Mouse (Mus musculus) heart, embryonic 10.5 days (tissue): ENCODE measurements at regions not wholly inside any gene's neighbourhood (a gene's known extent, or its start where the extent isn't known, plus 50 kb on each side); places are given as distances from the start of the nearest gene placed in this dataset.
"Not testable (repeated sequence)": the region's sequence is repeated elsewhere in the genome, so short reads cannot be mapped to it uniquely, and the experiment has no call there.

Experiments used
- DNase-seq: peaks from one replicate; pipeline ENCODE4 v3.0.0-alpha.2; 2017; ENCODE audit warnings: low spot score
- H3K27ac ChIP-seq: fragments of 300-500 bp; sonication (generic); 2 replicates; pipeline ENCODE4 v1.5.1; 2016; ENCODE audit warnings: mild to moderate bottlenecking
- H3K27me3 ChIP-seq: fragments of 300-500 bp; sonication (generic); 2 replicates; pipeline ENCODE4 v1.6.1; 2016; ENCODE audit warnings: mild to moderate bottlenecking; ENCODE audit not compliant: poor library complexity, insufficient read depth, severe bottlenecking
- H3K36me3 ChIP-seq: fragments of 300-500 bp; sonication (generic); 2 replicates; pipeline ENCODE4 v1.6.1; 2016; ENCODE audit warnings: mild to moderate bottlenecking, moderate library complexity
- H3K4me1 ChIP-seq: fragments of 300-500 bp; sonication (generic); 2 replicates; pipeline ENCODE4 v1.6.1; 2016; ENCODE audit warnings: mild to moderate bottlenecking
- H3K4me3 ChIP-seq: fragments of 300-500 bp; sonication (generic); 2 replicates; pipeline ENCODE4 v1.5.1; 2016; ENCODE audit warnings: mild to moderate bottlenecking, moderate library complexity
- H3K9me3 ChIP-seq: fragments of 300-500 bp; sonication (generic); 2 replicates; pipeline ENCODE4 v1.6.1; 2016; ENCODE audit warnings: mild to moderate bottlenecking, moderate library complexity
- WGBS: fragments of 180-500 bp; shearing (Covaris S2); methylation state at CpG from one replicate; pipeline ENCODE4 v1.1.7; 2016; 5-methylcytosine and 5-hydroxymethylcytosine counted together

DNA sequence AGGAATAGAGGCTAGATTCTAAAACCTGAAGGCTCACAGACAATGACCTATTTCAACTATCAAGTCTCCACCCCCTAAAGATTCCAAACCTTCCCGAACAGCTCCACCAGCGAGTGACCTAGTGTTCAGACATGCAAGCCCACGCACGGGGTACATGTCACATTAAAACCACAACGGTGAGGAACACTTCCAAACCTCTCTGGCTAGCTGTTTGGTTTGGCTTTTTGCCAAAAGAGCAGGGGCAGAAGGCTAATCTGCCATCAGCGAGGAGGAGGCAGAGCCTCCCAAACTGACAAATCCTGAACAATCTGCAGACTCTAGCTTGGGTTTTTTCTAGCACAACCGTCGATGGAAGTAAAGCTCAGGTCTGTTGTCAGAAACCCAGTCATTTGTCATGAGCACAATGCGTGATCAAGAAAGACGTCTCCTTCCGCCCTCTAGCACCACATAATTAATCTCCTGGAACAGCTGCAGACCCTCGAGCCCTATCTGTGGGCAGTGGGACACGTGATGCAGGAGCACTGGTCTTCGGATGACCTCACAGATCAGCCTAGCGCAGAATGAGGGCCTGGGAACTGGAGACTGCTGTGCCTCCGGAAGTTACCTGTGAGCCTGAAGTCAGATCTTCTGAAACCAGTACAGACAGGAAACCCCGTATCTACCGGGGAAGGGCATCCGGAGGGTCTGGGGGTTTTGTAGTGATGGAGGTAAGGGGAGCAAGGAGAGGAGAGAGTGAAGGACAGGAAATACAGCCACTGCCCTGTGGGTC, 178.3 kb upstream of the Hs6st1 start:
- no peaks in the 10 kb centered on the region for H3K27me3 ChIP-seq
- no peaks in the 10 kb centered on the region for H3K36me3 ChIP-seq
- no peaks in the 10 kb centered on the region; the same call in 1 of the 2 replicates for H3K9me3 ChIP-seq
- H3K27ac ChIP-seq, result no peak overlapping the region
- peaks cover 10% of the 10 kb centered on the region; the same call in 1 of the 2 replicates for H3K4me1 ChIP-seq
- no peak overlapping the region for H3K4me3 ChIP-seq
- 63% methylated on average over 19 of the region's 19 CpGs for WGBS
- DNase-seq, result no peak

DNA sequence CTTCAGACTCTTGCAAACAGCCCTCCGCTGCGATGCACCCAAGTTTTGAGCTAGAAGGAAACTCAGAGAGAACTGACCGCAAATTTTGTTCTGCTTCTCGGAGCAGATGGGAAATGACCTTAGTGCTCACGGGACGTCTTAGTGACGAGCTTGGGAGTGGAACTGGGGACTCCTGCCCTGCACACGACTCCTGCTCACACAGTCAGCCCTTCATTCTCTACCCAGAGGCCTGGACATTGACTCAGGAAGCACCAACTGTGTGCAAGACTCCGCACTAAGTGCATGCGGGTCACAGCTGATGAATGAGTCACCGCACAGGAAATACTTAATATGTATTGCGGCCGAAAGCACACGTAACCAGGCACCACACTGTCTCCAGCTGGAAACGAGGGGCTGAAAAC, 177.7 kb upstream of the Hs6st1 start:
- H3K27ac ChIP-seq, result no peak overlapping the region
- H3K4me1 ChIP-seq, result peaks cover 10% of the 10 kb centered on the region; the same call in 1 of the 2 replicates
- H3K9me3 ChIP-seq, result no peaks in the 10 kb centered on the region; the same call in 1 of the 2 replicates
- H3K36me3 ChIP-seq, result no peaks in the 10 kb centered on the region
- no peak overlapping the region for H3K4me3 ChIP-seq
- WGBS, result 81% methylated on average over 15 of the region's 15 CpGs
- DNase-seq, result no peak
- no peaks in the 10 kb centered on the region for H3K27me3 ChIP-seq

DNA sequence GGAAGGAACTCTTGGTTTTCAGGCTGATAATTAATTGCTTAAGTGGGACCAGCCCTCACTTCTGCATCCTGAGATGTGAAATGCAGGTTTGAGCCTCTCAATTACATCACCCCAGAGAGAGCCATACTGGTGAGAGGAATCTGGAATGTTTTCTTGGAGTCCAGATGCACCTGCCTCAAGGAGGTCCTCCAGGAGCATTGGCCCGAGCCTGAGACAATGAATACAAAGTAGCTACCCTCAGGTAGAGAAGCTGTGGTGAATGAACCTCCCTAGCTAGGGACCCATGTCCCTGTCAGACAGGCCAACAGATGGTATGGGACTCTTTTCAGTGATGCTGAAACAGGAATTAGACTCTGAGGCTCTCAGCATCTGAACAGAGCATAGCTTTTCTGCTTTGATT, 168.7 kb upstream of the Hs6st1 start:
- no peaks in the 10 kb centered on the region; the same call in 1 of the 2 replicates for H3K9me3 ChIP-seq
- no peak for DNase-seq
- H3K4me1 ChIP-seq, result no peaks in the 10 kb centered on the region
- WGBS, result 86% methylated on average over 1 of the region's 1 CpGs
- H3K4me3 ChIP-seq, result no peak overlapping the region
- no peak overlapping the region for H3K27ac ChIP-seq
- H3K27me3 ChIP-seq, result no peaks in the 10 kb centered on the region
- H3K36me3 ChIP-seq, result no peaks in the 10 kb centered on the region

DNA sequence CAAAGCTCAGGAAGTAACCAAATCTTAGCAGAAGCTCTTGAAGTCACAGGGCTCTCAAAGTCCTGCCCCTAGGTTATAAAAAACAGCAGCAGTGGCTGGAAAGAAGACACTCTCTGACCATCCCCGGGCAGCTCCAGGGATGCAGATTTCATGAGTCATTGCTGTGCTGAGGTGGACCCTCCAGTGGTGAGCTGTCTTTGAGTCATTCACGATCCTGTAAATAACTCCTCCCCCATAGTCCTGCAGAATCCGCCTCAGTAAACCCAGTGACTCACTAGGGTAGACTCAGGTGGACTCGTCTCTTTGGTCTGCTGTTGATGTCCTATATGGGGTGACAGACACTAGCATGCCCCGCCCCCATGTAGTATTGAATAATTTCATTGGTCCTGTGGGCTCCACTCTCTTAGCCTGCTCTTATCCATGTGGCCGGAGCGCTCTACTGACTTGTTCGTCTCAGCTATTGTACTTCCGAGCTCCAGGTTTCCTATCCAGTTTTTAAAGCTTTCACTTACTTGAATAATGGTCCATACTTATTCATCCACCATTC, 164.1 kb upstream of the Hs6st1 start:
- Histone ChIP-seq H3K36me3 (no peaks in the 10 kb centered on the region), H3K4me1 (peaks cover 10% of the 10 kb centered on the region), H3K9me3 (no peaks in the 10 kb centered on the region), H3K4me3 (no peak overlapping the region), H3K27me3 (no peaks in the 10 kb centered on the region), H3K27ac (no peak overlapping the region)
- no peak for DNase-seq
- WGBS, result 86% methylated on average over 9 of the region's 9 CpGs

DNA sequence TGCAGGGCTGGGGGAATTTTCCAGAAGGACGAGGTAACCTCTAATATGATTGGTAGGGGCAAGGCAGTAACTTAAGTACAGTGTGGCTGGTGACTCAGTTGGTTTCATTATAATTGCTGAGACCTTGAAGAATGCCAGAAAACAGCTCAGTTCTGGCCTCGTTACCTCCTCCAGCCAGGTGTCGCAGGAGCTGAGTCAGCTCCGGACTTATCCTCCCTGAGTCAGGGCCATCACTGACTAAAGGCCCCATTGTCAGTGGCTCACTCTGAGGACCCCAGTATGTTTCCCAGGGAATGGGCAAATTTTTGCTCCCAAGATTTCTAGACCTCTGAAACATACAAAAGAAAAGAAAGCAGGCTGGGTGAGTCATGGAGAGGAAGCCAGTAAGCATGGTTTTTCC, 154.6 kb upstream of the Hs6st1 start:
- Histone ChIP-seq H3K9me3 (no peaks in the 10 kb centered on the region), H3K4me3 (no peak overlapping the region), H3K27me3 (no peaks in the 10 kb centered on the region), H3K4me1 (peaks cover 7% of the 10 kb centered on the region; the same call in 1 of the 2 replicates), H3K36me3 (no peaks in the 10 kb centered on the region), H3K27ac (no peak overlapping the region)
- no peak for DNase-seq
- WGBS, result 83% methylated on average over 4 of the region's 4 CpGs

DNA sequence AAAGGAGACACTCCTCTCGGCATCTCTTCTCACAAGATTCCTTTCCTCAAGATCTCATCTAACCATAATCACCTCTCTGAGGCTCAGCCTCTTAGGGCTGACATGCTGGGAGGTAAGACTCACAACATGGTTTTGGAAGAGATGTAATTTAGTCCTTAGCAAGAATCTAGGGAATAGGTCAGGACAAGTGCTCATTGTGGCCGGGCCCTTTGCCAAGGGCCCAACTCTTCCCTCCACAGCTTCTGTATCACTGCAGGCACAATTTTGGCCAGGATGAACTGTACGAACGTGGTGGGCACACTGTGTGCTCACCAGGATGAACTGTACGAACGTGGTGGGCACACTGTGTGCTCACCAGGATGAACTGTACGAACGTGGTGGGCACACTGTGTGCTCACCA, 154.0 kb upstream of the Hs6st1 start:
- not testable (repeated sequence) for H3K9me3 ChIP-seq, H3K27ac ChIP-seq, H3K27me3 ChIP-seq, H3K4me1 ChIP-seq, H3K36me3 ChIP-seq, H3K4me3 ChIP-seq, DNase-seq
- WGBS, result 89% methylated on average over 8 of the region's 8 CpGs

DNA sequence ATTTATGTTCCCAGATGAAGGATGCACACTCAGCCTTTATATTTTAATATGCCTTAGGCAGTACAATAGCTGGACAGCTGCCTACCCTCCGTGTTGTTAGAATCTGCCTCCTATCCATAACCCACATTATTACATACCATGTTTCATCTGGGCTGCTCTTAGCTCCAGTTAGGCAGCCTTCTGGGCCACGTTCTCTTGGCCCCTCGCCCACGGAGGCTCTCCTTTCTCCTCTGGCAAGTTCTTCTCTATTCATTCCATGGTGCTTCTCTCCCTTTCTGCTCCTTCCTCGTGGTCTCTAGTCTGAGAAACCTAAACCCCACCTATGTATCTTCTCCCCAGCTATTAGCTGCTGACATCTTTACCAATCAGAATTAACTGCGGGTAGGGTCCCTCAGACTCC, 152.7 kb upstream of the Hs6st1 start:
- Histone ChIP-seq H3K9me3 (no peaks in the 10 kb centered on the region), H3K27me3 (no peaks in the 10 kb centered on the region), H3K4me1 (peaks cover 7% of the 10 kb centered on the region; the same call in 1 of the 2 replicates), H3K36me3 (no peaks in the 10 kb centered on the region), H3K27ac (no peak overlapping the region), H3K4me3 (no peak overlapping the region)
- WGBS, result 87% methylated on average over 6 of the region's 6 CpGs
- DNase-seq, result no peak

DNA sequence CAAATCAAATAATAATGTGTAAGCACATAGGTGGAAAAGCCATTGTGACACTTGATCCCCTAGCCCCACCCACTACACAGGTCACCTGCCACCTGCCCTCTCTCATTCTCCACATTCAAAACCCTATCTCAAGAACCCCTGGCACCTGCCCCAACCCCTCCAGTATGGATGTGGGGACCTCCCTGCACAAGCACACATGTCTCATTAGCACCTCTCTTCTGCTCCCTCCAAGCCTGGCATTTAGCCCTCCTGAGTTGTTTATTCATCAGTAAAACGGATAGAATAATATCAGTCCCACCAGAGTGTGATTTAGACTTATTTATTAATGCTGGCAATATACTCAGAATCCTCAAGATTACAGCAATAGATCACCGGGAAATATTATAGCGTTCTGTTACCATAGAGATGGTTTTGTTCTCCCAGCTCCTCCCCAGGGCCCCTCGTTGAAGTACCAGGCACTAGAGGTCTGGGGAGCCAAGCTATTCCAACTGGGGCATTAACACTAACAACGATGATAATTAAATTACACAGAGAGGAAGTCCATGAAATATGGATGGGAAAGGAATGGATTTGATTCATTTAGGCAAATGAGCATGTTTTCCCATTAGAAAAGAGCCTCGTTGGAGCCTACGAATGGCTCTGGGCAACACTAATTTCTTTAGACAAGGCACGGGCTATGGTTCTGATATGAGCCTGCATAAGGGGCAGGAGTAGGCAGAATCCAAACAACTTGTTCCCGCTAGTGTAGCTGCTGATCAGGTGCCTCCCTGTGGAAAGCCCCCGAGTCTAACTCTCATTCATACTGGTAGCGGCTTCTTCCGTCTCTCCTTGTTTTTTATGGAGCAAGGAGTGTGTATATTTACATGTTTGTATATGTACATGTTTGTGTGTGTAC, 148.1 kb upstream of the Hs6st1 start:
- WGBS, result 86% methylated on average over 12 of the region's 12 CpGs
- no peak for DNase-seq
- H3K36me3 ChIP-seq, result no peaks in the 10 kb centered on the region
- no peak overlapping the region for H3K27ac ChIP-seq
- H3K9me3 ChIP-seq, result no peaks in the 10 kb centered on the region
- peaks cover 7% of the 10 kb centered on the region; the same call in 1 of the 2 replicates for H3K4me1 ChIP-seq
- H3K27me3 ChIP-seq, result no peaks in the 10 kb centered on the region
- no peak overlapping the region for H3K4me3 ChIP-seq

DNA sequence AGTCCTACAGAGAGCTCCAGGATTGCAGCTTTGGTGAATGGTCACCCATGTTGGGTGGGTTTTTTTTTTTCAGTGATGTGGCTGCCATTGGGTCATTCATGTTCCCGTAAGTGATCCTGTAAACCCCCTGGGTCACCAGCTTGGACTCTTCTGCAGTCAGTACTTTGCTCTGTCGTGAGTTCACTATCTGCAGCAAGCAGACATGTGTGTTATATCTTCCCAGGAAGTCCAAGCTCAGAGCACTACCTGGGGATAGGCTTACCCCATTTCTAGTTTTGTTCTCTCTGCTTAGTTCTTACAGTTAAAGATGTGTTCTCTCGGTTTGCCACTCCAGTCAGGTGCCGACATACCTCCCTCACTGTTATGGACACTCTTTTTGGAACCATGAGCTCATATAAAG, 143.4 kb upstream of the Hs6st1 start:
- Histone ChIP-seq H3K9me3 (no peaks in the 10 kb centered on the region), H3K36me3 (no peaks in the 10 kb centered on the region), H3K4me1 (peaks cover 35% of the 10 kb centered on the region), H3K27ac (no peak overlapping the region), H3K4me3 (no peak overlapping the region), H3K27me3 (no peaks in the 10 kb centered on the region)
- 79% methylated on average over 4 of the region's 4 CpGs for WGBS
- DNase-seq, result no peak

DNA sequence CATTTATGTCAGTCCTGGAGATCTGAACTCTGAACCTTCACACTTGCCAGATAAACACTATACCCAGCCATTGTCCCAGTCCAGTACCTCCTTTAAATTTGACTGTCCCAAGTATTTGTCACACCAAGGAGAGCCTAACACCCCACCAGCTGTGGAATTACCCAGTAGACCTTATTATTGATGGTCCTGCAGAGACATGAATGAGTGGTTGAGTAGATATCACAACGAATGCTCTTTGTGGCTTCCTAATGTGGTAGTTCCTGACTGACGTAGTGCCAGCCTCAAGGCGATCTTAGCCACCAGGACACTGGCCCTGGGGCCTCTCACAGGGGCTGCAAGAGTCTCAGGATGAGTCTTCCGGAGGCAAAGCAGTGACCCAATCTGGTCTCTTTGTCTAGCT, 142.9 kb upstream of the Hs6st1 start:
- H3K36me3 ChIP-seq, result no peaks in the 10 kb centered on the region
- peaks cover 40% of the 10 kb centered on the region for H3K4me1 ChIP-seq
- WGBS, result 82% methylated on average over 4 of the region's 4 CpGs
- H3K27me3 ChIP-seq, result no peaks in the 10 kb centered on the region
- H3K27ac ChIP-seq, result peak overlapping the region; percentile 85
- H3K9me3 ChIP-seq, result no peaks in the 10 kb centered on the region
- no peak overlapping the region for H3K4me3 ChIP-seq
- DNase-seq, result no peak

DNA sequence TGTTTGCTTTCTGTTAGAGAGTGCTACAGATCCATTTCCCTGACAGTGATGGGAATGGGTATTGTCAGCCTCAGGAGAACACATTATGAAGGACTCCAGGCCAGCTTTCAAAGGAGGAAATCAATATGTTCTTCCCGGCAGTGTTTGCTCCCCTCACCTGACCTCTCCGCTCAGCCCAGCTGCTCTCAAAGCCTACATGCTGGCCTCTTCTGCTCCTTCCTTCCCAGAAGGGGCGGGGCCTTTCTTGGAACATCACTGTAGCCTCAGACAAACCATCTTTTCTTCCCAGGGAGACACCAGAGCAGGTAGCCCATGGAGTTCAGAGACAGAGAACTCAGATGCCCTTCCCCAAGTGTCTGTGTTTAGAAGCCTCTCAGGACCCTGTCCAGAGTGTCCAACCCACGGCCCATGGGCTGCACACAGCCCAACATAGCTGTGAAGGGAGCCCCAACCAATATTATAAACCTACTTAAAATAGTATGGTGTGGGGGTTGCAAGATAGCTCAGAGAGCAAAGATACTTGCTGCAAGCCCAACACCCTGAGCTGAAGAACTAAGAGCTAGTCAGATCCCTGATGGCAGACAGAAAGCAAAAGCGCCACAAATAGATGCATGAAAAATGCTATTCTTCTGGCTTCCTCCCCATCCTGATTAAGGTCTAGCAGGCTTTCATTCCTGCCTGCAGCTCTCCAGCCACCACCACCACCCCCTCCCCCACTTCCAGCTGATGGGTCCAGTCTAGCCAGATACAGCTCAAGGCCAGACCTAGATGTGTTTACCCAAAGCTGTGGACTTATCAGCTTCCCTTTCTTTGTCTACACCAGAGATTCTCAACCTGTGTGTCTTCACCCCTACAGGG, 141.8 kb upstream of the Hs6st1 start:
- H3K4me3 ChIP-seq, result peak overlapping the region; percentile 1; the same call in 1 of the 2 replicates
- no peaks in the 10 kb centered on the region for H3K36me3 ChIP-seq
- 42% methylated on average over 5 of the region's 5 CpGs for WGBS
- H3K27me3 ChIP-seq, result no peaks in the 10 kb centered on the region
- peak overlapping the region; percentile 85 for H3K27ac ChIP-seq
- H3K9me3 ChIP-seq, result no peaks in the 10 kb centered on the region
- peaks cover 41% of the 10 kb centered on the region for H3K4me1 ChIP-seq
- no peak for DNase-seq

DNA sequence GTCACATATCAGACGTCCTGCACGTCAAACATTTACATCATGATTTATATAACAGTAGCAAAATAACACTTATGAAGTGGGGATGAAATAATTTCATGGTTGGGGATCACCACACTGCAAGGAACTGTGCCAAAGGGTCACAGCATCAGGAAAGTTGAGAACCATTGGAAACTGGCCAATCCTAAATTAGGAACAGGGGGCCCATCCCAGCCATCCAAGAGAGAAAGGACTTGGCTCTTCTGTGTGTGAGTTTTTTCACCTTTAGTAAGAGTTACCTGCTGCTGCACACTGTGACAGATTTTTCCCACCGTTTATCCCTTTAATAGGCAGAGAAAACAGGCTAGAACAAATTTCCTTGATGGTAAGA, 141.2 kb upstream of the Hs6st1 start:
- peaks cover 41% of the 10 kb centered on the region for H3K4me1 ChIP-seq
- no peaks in the 10 kb centered on the region for H3K27me3 ChIP-seq
- peak overlapping the region; percentile 85 for H3K27ac ChIP-seq
- no peak overlapping the region for H3K4me3 ChIP-seq
- H3K9me3 ChIP-seq, result no peaks in the 10 kb centered on the region
- DNase-seq, result no peak
- 50% methylated on average over 3 of the region's 3 CpGs for WGBS
- no peaks in the 10 kb centered on the region for H3K36me3 ChIP-seq
